Mouse (Mus musculus): ENCODE measurements around the gene Gfer.
"Not testable (repeated sequence)": the region's sequence is repeated elsewhere in the genome, so short reads cannot be mapped to it uniquely, and the experiment has no call there.

GRCm38 (mm10) chr17:24718938-24719337, 23.0 kb upstream of the Gfer start:
- not testable (repeated sequence) for TF ChIP-seq USF1 (IDR thresholded peaks at IDR 0.05; ENCODE audit: low read depth, low read length); CTCF (IDR thresholded peaks at IDR 0.05 in 2 of 3, conservative IDR thresholded peaks at IDR 0.05 in 1 of 3; ENCODE audit: control insufficient read depth in 1 of 3, insufficient read depth in 1 of 3, low read depth in 2 of 3, low read length in 3 of 3, poor library complexity in 1 of 3, severe bottlenecking in 1 of 3); ZC3H11A (IDR thresholded peaks at IDR 0.05; ENCODE audit: low read depth, low read length); KAT2A (conservative IDR thresholded peaks at IDR 0.05; ENCODE audit: low read depth, low read length); ZKSCAN1 (IDR thresholded peaks at IDR 0.05; ENCODE audit: low read depth, low read length); EP300 (IDR thresholded peaks at IDR 0.05; ENCODE audit: low read depth in 1 of 2, low read length in 2 of 2); MAZ (IDR thresholded peaks at IDR 0.05; ENCODE audit: low read depth, low read length)

Measured in MEL (cell line).